Mouse (Mus musculus) liver, adult 2 months (tissue): ENCODE data around the gene Snn. TPM values are rescaled to one million over a fixed set of nuclear protein-coding genes. Genes with fewer than 3 reads are reported as not detected.

Source experiments
- DNase-seq: peaks from one replicate; pipeline ENCODE4 v3.0.0-alpha.2; 2011; ENCODE audit warnings: low read depth, low spot score; ENCODE audit errors: extremely low read depth
- H3K27ac ChIP-seq: fragments of 200-500 bp; replicated peaks from 2 replicates; pipeline ENCODE4 v1.5.1; 2012; ENCODE audit warnings: low read depth, mild to moderate bottlenecking, control low read depth, inconsistent platforms, low read length; ENCODE audit not compliant: insufficient read depth
- H3K27me3 ChIP-seq: fragments of 200-500 bp; 2 replicates; pipeline ENCODE4 v1.6.1; 2012; ENCODE audit warnings: mild to moderate bottlenecking, moderate library complexity, low read length, inconsistent platforms; ENCODE audit not compliant: control insufficient read depth, insufficient read depth
- H3K36me3 ChIP-seq: fragments of 200-500 bp; 2 replicates; pipeline ENCODE4 v1.6.1; 2012; ENCODE audit warnings: low read length, inconsistent platforms; ENCODE audit not compliant: control insufficient read depth, insufficient read depth
- H3K4me1 ChIP-seq: fragments of 200-500 bp; 2 replicates; pipeline ENCODE4 v1.6.1; 2011; ENCODE audit warnings: low read length; ENCODE audit not compliant: control insufficient read depth, insufficient read depth
- H3K4me3 ChIP-seq: fragments of 200-500 bp; 2 replicates; pipeline ENCODE4 v1.5.1; 2011; ENCODE audit warnings: low read depth, mild to moderate bottlenecking, control low read depth, low read length, moderate library complexity; ENCODE audit not compliant: insufficient read depth
- H3K79me2 ChIP-seq: fragments of 200-500 bp; 2 replicates; pipeline ENCODE4 v1.6.1; 2012; ENCODE audit warnings: inconsistent platforms, mild to moderate bottlenecking, low read length, moderate library complexity; ENCODE audit not compliant: control insufficient read depth, insufficient read depth
- H3K9ac ChIP-seq: fragments of 200-500 bp; 2 replicates; pipeline ENCODE4 v1.6.1; 2012; ENCODE audit warnings: low read depth, mild to moderate bottlenecking, control low read depth, inconsistent platforms, low read length
- CTCF ChIP-seq: fragments of 200-500 bp; IDR thresholded peaks from 2 replicates; pipeline ENCODE4 v1.5.1; 2011; ENCODE audit warnings: low read depth, low read length, control low read depth
- POLR2A ChIP-seq: fragments of 200-500 bp; IDR thresholded peaks from 2 replicates; pipeline ENCODE4 v1.6.1; 2011; ENCODE audit warnings: low read length, control low read depth; ENCODE audit not compliant: insufficient read depth; ENCODE audit errors: extremely low read depth
- WGBS: fragments of 180-500 bp; shearing (Covaris S2); methylation state at CpG from one replicate; pipeline ENCODE4 v1.1.7; 2018; 5-methylcytosine and 5-hydroxymethylcytosine counted together
- polyA plus RNA-seq: library from polyadenylated mRNA; depleted of rRNA; stranded (reverse); fragments of >200 nt; gene quantifications from 2 replicates; pipeline ENCODE4 v1.2.3, GENCODE M21; 2012
- total RNA-seq: library from RNA; depleted of rRNA; stranded (reverse); fragments of >200 nt; gene quantifications from 2 replicates; pipeline ENCODE4 v1.2.3, GENCODE M21; 2014

The Snn gene
- total and polyA plus RNA-seq, 2 experiments, result 1.0 to 2.5 TPM

- Histone ChIP-seq H3K27me3 (no peaks in the 10 kb centered on the region), H3K27ac (no peak overlapping the region), H3K79me2 (no peaks in the 10 kb centered on the region), H3K4me1 (no peaks in the 10 kb centered on the region), H3K36me3 (peaks cover 74% of the 10 kb centered on the region), H3K9ac (no peak overlapping the region), H3K4me3 (no peak overlapping the region)
- WGBS, result 73% methylated on average over 3 of the region's 3 CpGs
- TF ChIP-seq CTCF, result no peak
- no peak for DNase-seq
These were observed 17.6 kb downstream of the Snn start for GRCm38 (mm10) chr16:11078216-11078869.

GRCm38 (mm10) chr16:11084181-11084580 is 23.4 kb downstream of the Snn start:
- 93% methylated on average over 8 of the region's 8 CpGs for WGBS
- TF ChIP-seq POLR2A, result no peak
- no peak for TF ChIP-seq CTCF
- H3K36me3 ChIP-seq, result peaks cover 90% of the 10 kb centered on the region

GRCm38 (mm10) chr16:11086299-11086698 is 25.6 kb downstream of the Snn start:
- no peaks in the 10 kb centered on the region for H3K27me3 ChIP-seq
- 96% methylated on average over 3 of the region's 3 CpGs for WGBS
- DNase-seq, result no peak
- H3K79me2 ChIP-seq, result peaks cover 3% of the 10 kb centered on the region; the same call in 1 of the 2 replicates
- no peaks in the 10 kb centered on the region; the same call in 1 of the 2 replicates for H3K4me1 ChIP-seq
- no peak for TF ChIP-seq CTCF
- TF ChIP-seq POLR2A, result no peak
- no peak overlapping the region for H3K4me3 ChIP-seq
- H3K27ac ChIP-seq, result no peak overlapping the region
- peaks cover 92% of the 10 kb centered on the region for H3K36me3 ChIP-seq
- no peak overlapping the region for H3K9ac ChIP-seq

More at GRCm38 (mm10) chr16:11084181-11084580, 23.4 kb downstream of the Snn start:
- no peak for DNase-seq
- no peak overlapping the region for H3K27ac ChIP-seq
- no peak overlapping the region for H3K4me3 ChIP-seq
- no peaks in the 10 kb centered on the region for H3K27me3 ChIP-seq
- H3K4me1 ChIP-seq, result no peaks in the 10 kb centered on the region
- H3K79me2 ChIP-seq, result no peaks in the 10 kb centered on the region
- no peak overlapping the region for H3K9ac ChIP-seq

GRCm38 (mm10) chr16:11086856-11087588 is 26.3 kb downstream of the Snn start:
- no peak for DNase-seq
- peaks cover 3% of the 10 kb centered on the region; the same call in 1 of the 2 replicates for H3K79me2 ChIP-seq
- TF ChIP-seq CTCF (no peak), POLR2A (no peak)
- no peak overlapping the region for H3K4me3 ChIP-seq
- no peak overlapping the region for H3K27ac ChIP-seq
- peaks cover 92% of the 10 kb centered on the region for H3K36me3 ChIP-seq
- no peak overlapping the region for H3K9ac ChIP-seq
- H3K27me3 ChIP-seq, result no peaks in the 10 kb centered on the region
- no peaks in the 10 kb centered on the region; the same call in 1 of the 2 replicates for H3K4me1 ChIP-seq
- WGBS, result 92% methylated on average over 5 of the region's 5 CpGs

GRCm38 (mm10) chr16:11090836-11091570 is 30.3 kb downstream of the Snn start:
- Histone ChIP-seq H3K79me2 (peaks cover 3% of the 10 kb centered on the region; the same call in 1 of the 2 replicates), H3K27me3 (no peaks in the 10 kb centered on the region), H3K27ac (no peak overlapping the region), H3K4me3 (no peak overlapping the region), H3K4me1 (no peaks in the 10 kb centered on the region; the same call in 1 of the 2 replicates), H3K9ac (no peak overlapping the region), H3K36me3 (peaks cover 76% of the 10 kb centered on the region)
- DNase-seq, result no peak
- no peak for TF ChIP-seq CTCF
- 82% methylated on average over 10 of the region's 10 CpGs for WGBS
